Mouse (Mus musculus) retina, adult 2 months (tissue): ENCODE data around the gene Synpo2.

Experiments
- DNase-seq: peaks from one replicate; pipeline ENCODE4 v3.0.0-alpha.2; 2012; ENCODE audit warnings: low read depth, low spot score

Synpo2 gene

DNA sequence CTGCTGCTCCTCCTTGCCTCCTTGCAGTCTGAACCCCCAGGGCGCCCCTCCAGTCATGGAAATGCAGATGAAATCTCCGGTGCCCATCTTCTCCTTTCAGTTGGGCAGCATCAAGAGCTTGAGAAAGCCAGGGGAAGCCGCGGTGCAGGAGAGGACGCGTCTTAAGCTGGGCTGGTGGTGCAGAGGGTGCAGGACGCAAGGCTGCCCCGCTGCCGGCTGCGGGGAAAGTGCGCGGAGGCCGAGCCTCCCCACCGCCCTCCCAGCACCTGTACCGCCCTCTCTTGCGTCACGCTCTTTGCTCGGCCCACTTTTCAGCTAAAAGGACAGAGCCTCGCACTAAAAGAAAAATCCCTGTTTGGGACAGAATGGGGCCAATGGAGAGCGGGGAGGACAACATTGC, at the start of gene Synpo2:
Gene Synpo2 (minus strand): TSS at position 229 of the 400 bp plus-strand sequence.
- peak; percentile 44 for DNase-seq

- DNase-seq, result no peak
Measured at GRCm38 (mm10) chr3:123285649-123286048, 49.7 kb upstream of the Synpo2 start.

GRCm38 (mm10) chr3:123284284-123284683, 48.3 kb upstream of the Synpo2 start:
- DNase-seq, result no peak

GRCm38 (mm10) chr3:123282866-123283615, 47.1 kb upstream of the Synpo2 start:
- no peak for DNase-seq

DNA sequence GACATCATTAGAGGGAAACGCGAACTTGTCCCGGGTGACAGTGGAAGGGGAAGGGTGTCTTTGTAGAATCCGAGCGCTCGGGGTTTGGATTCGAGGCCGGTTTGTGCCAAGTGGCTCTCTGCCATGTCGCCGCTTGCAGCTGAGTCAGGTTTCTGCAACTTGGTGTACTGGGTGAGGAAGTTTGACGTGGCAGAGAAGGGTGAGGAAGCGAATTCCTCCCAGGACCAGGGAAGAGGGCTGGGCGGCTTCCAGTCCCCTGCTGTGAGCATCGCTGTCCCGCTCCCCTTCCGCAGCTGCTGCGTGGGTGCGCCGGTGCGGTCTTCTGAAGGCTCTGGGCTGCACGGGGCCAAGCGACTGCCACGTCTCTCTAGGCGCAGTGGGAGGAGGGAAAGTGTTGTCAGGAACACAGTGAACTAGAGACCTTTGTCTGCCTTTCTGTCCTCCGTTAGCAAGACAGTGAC, 31.8 kb upstream of the Synpo2 start:
- DNase-seq, result no peak

GRCm38 (mm10) chr3:123266753-123267651, 31.1 kb upstream of the Synpo2 start, which contains the start of gene Sec24d:
Sec24d (plus strand) TSS chr3:123267455.
- DNase-seq, result peak; percentile 52

DNA sequence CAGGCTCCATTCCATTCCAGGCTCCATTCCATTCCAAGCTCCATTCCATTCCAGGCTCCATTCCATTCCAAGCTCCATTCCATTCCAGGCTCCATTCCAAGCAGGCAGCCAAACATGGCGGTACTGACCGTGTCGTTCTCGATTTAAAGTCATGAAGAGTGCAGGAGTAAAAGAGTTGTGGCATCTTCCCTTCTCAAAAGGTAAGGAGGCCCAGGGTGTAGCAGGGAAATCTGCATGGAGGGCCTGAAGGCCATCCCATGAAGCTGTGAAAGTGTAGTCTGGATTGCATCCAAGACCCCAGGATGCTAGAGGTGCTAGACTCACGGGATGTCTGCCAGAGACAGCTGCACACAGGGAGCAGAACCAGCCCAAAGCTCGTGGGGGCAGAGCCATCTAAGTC, 28.8 kb upstream of the Synpo2 start:
- DNase-seq, result no peak

DNA sequence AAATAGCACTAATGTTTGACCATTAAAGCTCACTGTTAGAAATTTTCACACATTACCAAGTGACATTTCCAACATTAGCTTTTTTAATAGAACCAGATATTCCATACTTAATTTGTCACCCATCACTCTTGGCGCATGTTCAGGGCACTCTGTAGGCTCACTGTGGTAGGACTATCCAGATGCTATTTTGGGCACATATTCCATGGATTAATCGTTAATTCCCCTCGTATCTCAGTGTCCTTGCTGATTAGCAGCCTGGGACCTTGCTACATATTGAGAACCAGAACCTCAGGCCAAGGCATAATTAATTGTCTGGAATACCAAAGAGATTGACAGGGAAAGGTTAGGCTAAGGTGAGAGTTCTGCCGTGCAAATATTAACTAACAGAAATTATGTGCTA, 22.8 kb upstream of the Synpo2 start:
- no peak for DNase-seq

GRCm38 (mm10) chr3:123256181-123257101, 20.5 kb upstream of the Synpo2 start:
- DNase-seq, result no peak

DNA sequence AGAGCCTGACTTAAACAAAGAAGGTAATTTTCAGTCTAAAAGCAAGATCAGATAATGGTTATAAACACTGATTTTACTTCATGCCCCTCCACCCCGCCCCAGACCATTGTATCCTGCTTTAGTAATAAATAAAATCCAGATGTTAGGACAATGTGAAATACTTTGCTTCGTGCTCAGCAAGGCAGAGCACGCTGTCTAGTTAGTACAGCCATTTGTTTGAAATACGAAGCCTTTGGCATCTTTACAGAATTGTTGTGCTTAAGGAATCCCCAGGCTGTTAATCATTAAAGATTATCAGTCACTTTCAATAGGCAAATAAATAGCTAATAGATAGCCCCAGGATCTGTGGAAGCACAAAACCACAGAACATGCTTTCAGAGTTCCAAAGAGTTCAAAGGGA, 9.7 kb upstream of the Synpo2 start:
- DNase-seq, result no peak

DNA sequence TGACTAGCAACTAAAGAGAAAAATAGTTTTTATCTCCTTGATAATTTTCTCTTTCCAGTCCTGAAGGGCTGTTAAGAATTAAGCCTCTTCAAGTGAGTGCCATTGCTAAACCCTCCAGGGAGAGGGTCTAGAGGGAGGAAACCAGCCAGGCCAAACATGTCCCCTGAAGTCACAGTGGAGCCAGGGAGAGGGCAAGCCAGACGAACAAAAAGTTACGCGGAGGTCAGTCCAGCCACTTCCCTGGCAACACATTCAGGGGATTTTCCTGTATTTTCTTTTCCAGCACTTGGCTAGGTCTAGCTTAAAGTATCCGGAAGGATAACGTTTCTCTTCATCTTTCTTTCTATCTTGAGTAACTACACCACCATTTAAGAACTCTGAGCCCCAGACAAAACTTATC, 8.4 kb upstream of the Synpo2 start:
- DNase-seq, result no peak

- DNase-seq, result no peak
Measured at GRCm38 (mm10) chr3:123237446-123237845, 1.5 kb upstream of the Synpo2 start.

GRCm38 (mm10) chr3:123237039-123237438, 1.1 kb upstream of the Synpo2 start:
- no peak for DNase-seq

GRCm38 (mm10) chr3:123235495-123235894, 454 bp downstream of the Synpo2 start:
- peak; percentile 41 for DNase-seq

- DNase-seq, result peak; percentile 44
Measured at GRCm38 (mm10) chr3:123234191-123234836, 1.6 kb downstream of the Synpo2 start.

DNA sequence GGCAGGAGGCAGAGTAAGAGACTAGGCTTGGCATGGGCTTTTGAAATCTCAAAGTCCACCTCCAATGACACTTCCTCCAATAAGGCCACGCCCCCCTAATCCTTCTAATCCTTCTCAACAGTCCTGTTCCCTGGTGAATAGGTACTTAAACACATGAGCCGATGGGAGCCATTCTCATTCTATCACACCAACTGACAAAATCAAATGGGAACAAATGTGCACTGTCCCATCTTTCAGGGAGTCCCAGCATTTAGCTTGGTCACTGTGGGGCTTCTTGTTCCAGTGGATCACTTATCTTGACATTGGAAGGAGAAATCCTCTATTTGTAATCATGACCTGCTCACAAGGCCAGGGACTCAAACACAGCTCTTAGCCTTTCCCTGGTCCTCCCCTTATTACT, 4.3 kb downstream of the Synpo2 start:
- DNase-seq, result no peak

- DNase-seq, result no peak
Measured at GRCm38 (mm10) chr3:123227276-123227675, 8.7 kb downstream of the Synpo2 start.

GRCm38 (mm10) chr3:123218646-123219045, 17.3 kb downstream of the Synpo2 start:
- DNase-seq, result no peak

DNA sequence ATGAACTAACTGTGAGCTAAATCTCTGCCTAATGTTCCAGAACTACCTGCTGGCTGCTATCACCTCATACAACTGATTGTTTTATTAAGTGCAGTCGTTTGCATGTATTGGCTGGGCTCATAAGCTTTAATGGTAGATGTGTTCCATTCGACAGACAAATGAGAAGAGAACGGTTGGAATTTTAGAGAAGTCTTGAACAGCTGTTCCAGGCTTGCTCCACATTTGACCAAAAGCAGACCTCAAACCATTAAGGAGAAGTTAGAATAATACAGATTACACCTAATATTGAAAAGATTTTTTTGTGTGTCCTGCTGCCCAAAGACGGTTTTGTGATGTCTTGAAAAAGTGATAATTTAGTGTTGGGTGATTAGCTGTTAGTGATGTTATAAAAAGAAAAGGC, 27.1 kb downstream of the Synpo2 start:
- no peak for DNase-seq

DNA sequence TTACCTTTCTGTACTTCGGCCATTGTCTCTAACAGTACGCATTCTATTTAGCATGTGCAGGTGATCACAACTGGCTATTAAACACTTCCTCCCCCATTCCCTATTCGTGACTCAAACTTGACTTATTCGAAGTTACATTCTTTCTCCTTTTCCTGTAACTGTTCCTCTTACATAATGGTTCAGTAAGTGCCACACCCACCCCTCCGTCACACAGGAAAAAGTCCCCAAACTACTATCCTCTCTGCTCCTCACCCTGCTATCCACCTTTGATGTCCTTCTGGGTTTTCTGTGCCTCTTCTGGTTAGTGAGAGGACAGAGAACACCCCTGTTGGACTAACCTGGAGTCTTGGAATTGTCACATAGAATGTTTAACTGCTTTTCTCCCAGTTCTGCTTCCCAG, 28.6 kb downstream of the Synpo2 start:
- DNase-seq, result no peak

DNA sequence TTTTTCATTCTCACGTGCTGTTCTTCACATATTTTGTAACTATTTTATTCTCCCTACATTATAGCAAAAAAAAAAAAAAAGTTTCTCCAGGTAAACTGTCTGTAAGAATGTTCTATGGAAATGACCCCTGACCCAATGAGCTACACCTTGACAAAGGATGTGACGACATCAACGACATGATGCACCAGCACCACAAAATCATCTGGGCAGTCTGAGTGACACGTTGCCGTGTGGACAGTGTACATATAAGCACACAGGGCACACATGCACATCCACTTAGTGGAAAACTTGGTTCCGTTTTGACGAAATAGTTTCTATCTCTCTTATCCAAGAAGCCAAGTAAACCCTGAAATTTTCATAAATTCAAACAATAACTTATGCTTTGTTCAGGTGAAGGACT, 30.5 kb downstream of the Synpo2 start:
- no peak for DNase-seq
